Mouse (Mus musculus): ENCODE data around the gene Dhx9. TPM values are rescaled to one million over a fixed set of nuclear protein-coding genes. Genes with fewer than 3 reads are reported as not detected.
"Not testable (repeated sequence)": the region's sequence is repeated elsewhere in the genome, so short reads cannot be mapped to it uniquely, and the experiment has no call there.

Dhx9 gene
- polyA plus RNA-seq, 1 experiment = 20.9 TPM

GRCm38 (mm10) chr1:153411723-153412122 lies 75.7 kb downstream of the Dhx9 start:
- Histone ChIP-seq H3K4me1 (ENCODE audit: control insufficient read depth, insufficient read depth, low read length) (no peaks in the 10 kb centered on the region), H3K36me3 (ENCODE audit: control insufficient read depth, insufficient read depth, low read length) (no peaks in the 10 kb centered on the region), H3K4me3 (ENCODE audit: insufficient read depth, low read depth, low read length) (no peak overlapping the region), H3K27ac (ENCODE audit: insufficient read depth, low read depth, low read length) (no peak overlapping the region), H3K27me3 (replicated peaks; ENCODE audit: control insufficient read depth, insufficient read depth, low read length) (no peaks in the 10 kb centered on the region)
- no peak for DNase-seq
- WGBS = 91% methylated on average over 6 of the region's 6 CpGs
- TF ChIP-seq CTCF (conservative IDR thresholded peaks at IDR 0.05; ENCODE audit: insufficient read depth, insufficient read length, low read depth, low read length) (no peak), POLR2A (IDR thresholded peaks at IDR 0.05; ENCODE audit: low read depth, low read length) (no peak)

- not testable (repeated sequence) for H3K4me3 ChIP-seq (ENCODE audit: insufficient read depth, low read depth, low read length); H3K36me3 ChIP-seq (ENCODE audit: control insufficient read depth, insufficient read depth, low read length); DNase-seq; H3K27ac ChIP-seq (ENCODE audit: insufficient read depth, low read depth, low read length); H3K27me3 ChIP-seq (replicated peaks; ENCODE audit: control insufficient read depth, insufficient read depth, low read length); H3K4me1 ChIP-seq (ENCODE audit: control insufficient read depth, insufficient read depth, low read length)
- 90% methylated on average over 1 of the region's 4 CpGs for WGBS
Observed at GRCm38 (mm10) chr1:153410915-153411314, 76.5 kb downstream of the Dhx9 start.

- H3K36me3 ChIP-seq (ENCODE audit: control insufficient read depth, insufficient read depth, low read length); DNase-seq; H3K27me3 ChIP-seq (replicated peaks; ENCODE audit: control insufficient read depth, insufficient read depth, low read length); H3K4me3 ChIP-seq (ENCODE audit: insufficient read depth, low read depth, low read length); H3K4me1 ChIP-seq (ENCODE audit: control insufficient read depth, insufficient read depth, low read length); H3K27ac ChIP-seq (ENCODE audit: insufficient read depth, low read depth, low read length): not testable (repeated sequence)
- 74% methylated on average over 5 of the region's 5 CpGs for WGBS
Observed at GRCm38 (mm10) chr1:153408296-153408695, 79.2 kb downstream of the Dhx9 start.

- DNase-seq = not testable (repeated sequence)
- 87% methylated on average over 11 of the region's 11 CpGs for WGBS
Observed at GRCm38 (mm10) chr1:153407641-153408040, 79.8 kb downstream of the Dhx9 start.

More at GRCm38 (mm10) chr1:153407641-153408040, 79.8 kb downstream of the Dhx9 start:
- not testable (repeated sequence) for H3K36me3 ChIP-seq (ENCODE audit: control insufficient read depth, insufficient read depth, low read length); H3K4me1 ChIP-seq (ENCODE audit: control insufficient read depth, insufficient read depth, low read length); H3K27me3 ChIP-seq (replicated peaks; ENCODE audit: control insufficient read depth, insufficient read depth, low read length); H3K4me3 ChIP-seq (ENCODE audit: insufficient read depth, low read depth, low read length); H3K27ac ChIP-seq (ENCODE audit: insufficient read depth, low read depth, low read length)

Other genes starting within 250 kb of the Dhx9 start
- gene Lamc1, start 154.9 kb downstream of the Dhx9 start, polyA plus RNA-seq (2012; rRNA removed) = 44.6 and 47.8 TPM in 2 replicates
- 0.04 and 0.06 TPM in 2 replicates for gene Shcbp1l, start 62.5 kb downstream of the Dhx9 start, polyA plus RNA-seq (2012; rRNA removed)
- gene Npl, start 62.4 kb upstream of the Dhx9 start, polyA plus RNA-seq (2012; rRNA removed) = 33.7 and 41.2 TPM in 2 replicates
- 0.02 and 0.03 TPM in 2 replicates for gene Rgs8, start 165.4 kb upstream of the Dhx9 start, polyA plus RNA-seq (2012; rRNA removed)

Measured in kidney, adult 2 months (tissue).